In the genomic region with DNA sequence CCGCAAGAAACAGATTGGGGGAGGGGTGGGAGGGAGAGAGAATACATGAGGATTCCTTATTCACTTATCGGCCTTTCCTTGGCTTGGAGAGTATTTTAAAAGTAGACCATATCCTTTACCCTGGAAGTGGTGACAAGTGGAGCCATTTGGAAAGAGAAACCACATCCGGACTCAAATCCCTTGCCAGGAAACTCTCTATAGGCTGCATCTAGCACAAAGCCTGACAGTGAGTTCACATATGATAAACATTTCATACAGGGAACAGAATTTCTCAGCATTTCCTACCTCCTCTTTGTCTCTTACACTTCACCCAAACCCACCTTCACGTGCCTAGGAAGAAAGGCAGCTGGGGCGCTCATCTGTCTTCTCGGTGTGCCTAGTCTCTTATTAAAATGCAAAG, we compare ENCODE assay signal across 8 mouse cellular contexts. TPM values are rescaled to one million over a fixed set of nuclear protein-coding genes. Genes with fewer than 3 reads are reported as not detected.
A peak's percentile ranks its signal among the peaks of the same experiment; 100 is the strongest.
DNase-seq lines count a peak whose midpoint lies in the region; ATAC-seq and TF ChIP-seq lines count a peak whose summit lies in the region.

No protein-coding gene starts in this region.

- 3% methylated on average over 6 of the region's 6 CpGs for WGBS in lung, postnatal 0 days
- WGBS in neural tube, embryonic 11.5 days, result 15% methylated on average over 6 of the region's 6 CpGs

- no peak for ATAC-seq in lung, postnatal 0 days
- no peak for ATAC-seq in neural tube, embryonic 11.5 days (ENCODE audit: insufficient read depth, low FRiP score, low TSS enrichment)

- no peak for TF ChIP-seq EP300 in lung, postnatal 0 days (IDR thresholded peaks at IDR 0.05)

- peaks cover 3% of the 10 kb centered on the region; the same call in 1 of the 2 replicates for H3K4me1 ChIP-seq in lung, postnatal 0 days (ENCODE audit: insufficient read depth, low read depth, low read length)
- peaks cover 10% of the 10 kb centered on the region for H3K4me1 ChIP-seq in neural tube, embryonic 11.5 days (ENCODE audit: control insufficient read depth, insufficient read depth, low read length)

- H3K27me3 ChIP-seq in lung, postnatal 0 days (replicated peaks; ENCODE audit: insufficient read depth, low read length), result no peaks in the 10 kb centered on the region
- H3K27me3 ChIP-seq in neural tube, embryonic 11.5 days (ENCODE audit: control insufficient read depth, insufficient read depth, low read length), result no peaks in the 10 kb centered on the region

- no peaks in the 10 kb centered on the region for H3K9me3 ChIP-seq in lung, postnatal 0 days (ENCODE audit: low read length)
- H3K9me3 ChIP-seq in neural tube, embryonic 11.5 days (ENCODE audit: control insufficient read depth, low read length), result no peaks in the 10 kb centered on the region

- H3K27ac ChIP-seq in lung, postnatal 0 days (ENCODE audit: low read length), result peak overlapping the region; percentile 83
- peak overlapping the region; percentile 87 for H3K27ac ChIP-seq in neural tube, embryonic 11.5 days (ENCODE audit: low read depth, low read length)

- peak overlapping the region; percentile 69 for H3K4me2 ChIP-seq in lung, postnatal 0 days (replicated peaks; ENCODE audit: low read depth, low read length)
- peak overlapping the region; percentile 84 for H3K4me2 ChIP-seq in neural tube, embryonic 11.5 days (ENCODE audit: low read depth)

- no peak for TF ChIP-seq CTCF in lung, postnatal 0 days (IDR thresholded peaks at IDR 0.05)

- peak overlapping the region; percentile 62 for H3K9ac ChIP-seq in lung, postnatal 0 days (replicated peaks; ENCODE audit: low read depth)
- peak overlapping the region; percentile 89 for H3K9ac ChIP-seq in neural tube, embryonic 11.5 days (ENCODE audit: low read length)

- peak; percentile 79 for DNase-seq in lung, postnatal 0 days (ENCODE audit: low spot score)
- DNase-seq in lung, postnatal 25 days (ENCODE audit: low spot score), result no peak
- DNase-seq in embryo, embryonic 9.5 days (ENCODE audit: extremely low spot score), result peak; percentile 24
- peak; percentile 6 for DNase-seq in hindlimb bud, embryonic 11.5 days (ENCODE audit: extremely low spot score, low read depth, low spot score)
- peak; percentile 15 for DNase-seq in neural tube, embryonic 11.5 days (ENCODE audit: low spot score)
- DNase-seq in spleen, postnatal 4 days (ENCODE audit: low spot score in 2 of 2), result no peak
- DNase-seq in gastrocnemius, postnatal 4 days (ENCODE audit: low spot score in 2 of 2), result no peak
- DNase-seq in kidney, postnatal 4 days, result no peak

- peaks cover 16% of the 10 kb centered on the region; the same call in 1 of the 2 replicates for H3K36me3 ChIP-seq in lung, postnatal 0 days (ENCODE audit: insufficient read depth, low read length)
- H3K36me3 ChIP-seq in neural tube, embryonic 11.5 days (ENCODE audit: control insufficient read depth, insufficient read depth, low read length), result no peaks in the 10 kb centered on the region

- peak overlapping the region; percentile 74 for H3K4me3 ChIP-seq in lung, postnatal 0 days (ENCODE audit: low read depth, low read length)
- H3K4me3 ChIP-seq in neural tube, embryonic 11.5 days (ENCODE audit: low read depth, low read length), result peak overlapping the region; percentile 80

RNA-seq across cellular contexts. Expression of a gene that starts 0.7 kb away (rescaled TPM):
- 11.9 and 16.6 TPM in 2 replicates for polyA plus RNA-seq in lung, postnatal 0 days (2015; fragmentation: Nextera tagmentation; extraction: Ambion mirVana)
- 35.7 and 37.0 TPM in 2 replicates for polyA plus RNA-seq in neural tube, embryonic 11.5 days (2014; fragmentation: Nextera tagmentation; extraction: Ambion mirVana)
- total RNA-seq in gastrocnemius, postnatal 4 days (2021), result 10 to 100 TPM; 26.6 to 27.5 TPM

RNA-seq across cellular contexts. Expression of a gene that starts 28.6 kb away (rescaled TPM):
- polyA plus RNA-seq in lung, postnatal 0 days (2015; fragmentation: Nextera tagmentation; extraction: Ambion mirVana), result 44.1 and 45.9 TPM in 2 replicates
- polyA plus RNA-seq in neural tube, embryonic 11.5 days (2014; fragmentation: Nextera tagmentation; extraction: Ambion mirVana), result 99.8 and 102 TPM in 2 replicates
- 10 to 100 TPM; 47.0 to 50.6 TPM for total RNA-seq in gastrocnemius, postnatal 4 days (2021)

RNA-seq across cellular contexts. Expression of a gene that starts 31.4 kb away (rescaled TPM):
- 74.7 and 79.0 TPM in 2 replicates for polyA plus RNA-seq in lung, postnatal 0 days (2015; fragmentation: Nextera tagmentation; extraction: Ambion mirVana)
- 54.9 and 63.6 TPM in 2 replicates for polyA plus RNA-seq in neural tube, embryonic 11.5 days (2014; fragmentation: Nextera tagmentation; extraction: Ambion mirVana)
- total RNA-seq in gastrocnemius, postnatal 4 days (2021), result 10 to 100 TPM; 29.2 to 38.6 TPM

RNA-seq across cellular contexts. Expression of a gene that starts 31.6 kb away (rescaled TPM):
- polyA plus RNA-seq in lung, postnatal 0 days (2015; fragmentation: Nextera tagmentation; extraction: Ambion mirVana), result 31.7 and 33.5 TPM in 2 replicates
- 33.2 and 34.4 TPM in 2 replicates for polyA plus RNA-seq in neural tube, embryonic 11.5 days (2014; fragmentation: Nextera tagmentation; extraction: Ambion mirVana)
- total RNA-seq in gastrocnemius, postnatal 4 days (2021), result 10 to 100 TPM; 45.6 to 47.5 TPM

RNA-seq across cellular contexts. Expression of a gene that starts 36.3 kb away (rescaled TPM):
- 3.9 TPM in 2 replicates for polyA plus RNA-seq in lung, postnatal 0 days (2015; fragmentation: Nextera tagmentation; extraction: Ambion mirVana)
- polyA plus RNA-seq in neural tube, embryonic 11.5 days (2014; fragmentation: Nextera tagmentation; extraction: Ambion mirVana), result 1.6 TPM in 2 replicates
- 1 to 10 TPM; 4.2 to 4.6 TPM for total RNA-seq in gastrocnemius, postnatal 4 days (2021)

Comparison
In these comparisons a context has a peak if more than half of its experiments do, and no peak if none do; other contexts are left out.
1. DNase-seq: peak in lung, postnatal 0 days (single experiment), embryo, embryonic 9.5 days (single experiment), hindlimb bud, embryonic 11.5 days (single experiment) and neural tube, embryonic 11.5 days (single experiment); none in lung, postnatal 25 days (single experiment), spleen, postnatal 4 days (0 of 2), gastrocnemius, postnatal 4 days (0 of 2) and kidney, postnatal 4 days (0 of 2).